8 mouse cellular contexts compared by ENCODE assay signal in genomic region chr9:109059136-109059903, GRCm38 (mm10). TPM values are rescaled to one million over a fixed set of nuclear protein-coding genes. Genes with fewer than 3 reads are reported as not detected.
DNase-seq lines count a peak whose midpoint lies in the region; ATAC-seq and TF ChIP-seq lines count a peak whose summit lies in the region.

Gene Trex1, minus strand, starts transcription at chr9:109059734.

- peak; percentile 82 for DNase-seq in MEL-GATA-1-ER (ENCODE audit: extremely low read depth, low read depth)
- peak; percentile 87 to 89 for DNase-seq in cerebellum, adult 2 months
- peak; percentile 85 for DNase-seq in forelimb bud, embryonic 11.5 days (ENCODE audit: low read depth, low spot score)
- peak; percentile 91 for DNase-seq in layer of hippocampus, adult 9-10 months (ENCODE audit: low spot score)
- DNase-seq in ovary, postnatal 10 days (ENCODE audit: low spot score) = peak; percentile 78
- peak; percentile 87 for DNase-seq in thymus, postnatal 14 days

- no peaks in the 10 kb centered on the region for H3K27me3 ChIP-seq in cerebellum, adult 2 months (ENCODE audit: control insufficient read depth, insufficient read depth, low read length)
- H3K27me3 ChIP-seq in lung, embryonic 16.5 days (ENCODE audit: control insufficient read depth, insufficient read depth, low read depth, low read length) = no peaks in the 10 kb centered on the region

- ATAC-seq in hematopoietic stem cell, adult 5-6 weeks (replicated peaks in 1 of 2; ENCODE audit: insufficient read depth in 1 of 2, low FRiP score in 2 of 2, low TSS enrichment in 1 of 2, low read depth in 1 of 2, poor library complexity in 2 of 2, severe bottlenecking in 2 of 2) = peak; percentile 75 to 80
- peak; percentile 93 for ATAC-seq in lung, embryonic 16.5 days (ENCODE audit: low read depth)

- H3K9me3 ChIP-seq in lung, embryonic 16.5 days (ENCODE audit: control insufficient read depth, low read length) = no peaks in the 10 kb centered on the region

- TF ChIP-seq POLR2A in cerebellum, adult 2 months (IDR thresholded peaks at IDR 0.05; ENCODE audit: borderline replicate concordance, insufficient read depth, low read length) = peak; percentile 36; the same call in 1 of the 2 replicates

- peak within 1 kb of the TSS; percentile 62 for H3K4me2 ChIP-seq in lung, embryonic 16.5 days (ENCODE audit: low read depth, low read length)

- WGBS in cerebellum, adult 2 months = 2% methylated on average over 15 of the region's 15 CpGs
- WGBS in lung, embryonic 16.5 days = 16% methylated on average over 15 of the region's 15 CpGs

- H3K4me1 ChIP-seq in cerebellum, adult 2 months (ENCODE audit: control insufficient read depth, insufficient read depth, low read length) = peaks cover 20% of the 10 kb centered on the region
- H3K4me1 ChIP-seq in lung, embryonic 16.5 days (replicated peaks; ENCODE audit: control insufficient read depth, insufficient read depth, low read length) = peaks cover 13% of the 10 kb centered on the region

- H3K27ac ChIP-seq in cerebellum, adult 2 months (ENCODE audit: insufficient read depth, low read length) = peak within 1 kb of the TSS; percentile 54
- H3K27ac ChIP-seq in lung, embryonic 16.5 days (ENCODE audit: low read length) = peak within 1 kb of the TSS; percentile 91

- peak within 1 kb of the TSS; percentile 60 for H3K4me3 ChIP-seq in cerebellum, adult 2 months (replicated peaks; ENCODE audit: insufficient read depth, low read depth, low read length)
- peak within 1 kb of the TSS; percentile 45 for H3K4me3 ChIP-seq in lung, embryonic 16.5 days (ENCODE audit: low read length)

- peak within 1 kb of the TSS; percentile 71 for H3K9ac ChIP-seq in lung, embryonic 16.5 days (ENCODE audit: low read length)

- peak; percentile 95 for TF ChIP-seq CTCF in cerebellum, adult 2 months (IDR thresholded peaks at IDR 0.05; ENCODE audit: borderline replicate concordance, insufficient read depth, low read depth, low read length)

- peaks cover 33% of the 10 kb centered on the region for H3K36me3 ChIP-seq in lung, embryonic 16.5 days (ENCODE audit: control insufficient read depth, insufficient read depth, low read length)

RNA-seq across cellular contexts. Expression of gene Trex1, which starts in this region (rescaled TPM):
- polyA plus RNA-seq in cerebellum, adult 2 months (2012; rRNA removed) = 39.9 and 40.4 TPM in 2 replicates
- total RNA-seq in hematopoietic stem cell, adult 5-6 weeks (2017) = 5.9 and 13.9 TPM in 2 replicates
- polyA plus RNA-seq in lung, embryonic 16.5 days (2015; fragmentation: Nextera tagmentation; extraction: Ambion mirVana) = 12.1 and 13.2 TPM in 2 replicates

Comparison
In these comparisons a context has a peak if more than half of its experiments do, and no peak if none do; other contexts are left out.
1. Peak in every context shown above with its lines: DNase-seq, ATAC-seq, H3K4me3 ChIP-seq and H3K27ac ChIP-seq.